Mouse (Mus musculus) embryonic stem cell, embryonic (primary cell): ENCODE results near the gene Il12b.

Experiments used
- CTCF ChIA-PET, 4 experiments: fragments of 300-600 bp in 2 of 4; fragments of 350-600 bp in 2 of 4; sonication (Branson Sonifier 250); formaldehyde crosslinking; loops; one replicate each; lab custom pipeline; 2022; ENCODE audit warnings: inconsistent platforms in 2 of 4; lab: Charles Lee
- POLR2A ChIA-PET, 4 experiments: fragments of 300-600 bp in 2 of 4; fragments of 350-600 bp in 2 of 4; sonication (Branson Sonifier 250); formaldehyde crosslinking; loops; one replicate each; lab custom pipeline; 2022; ENCODE audit warnings: antibody characterized with exemption in 4 of 4, inconsistent platforms in 1 of 4; lab: Charles Lee

The Il12b gene

DNA sequence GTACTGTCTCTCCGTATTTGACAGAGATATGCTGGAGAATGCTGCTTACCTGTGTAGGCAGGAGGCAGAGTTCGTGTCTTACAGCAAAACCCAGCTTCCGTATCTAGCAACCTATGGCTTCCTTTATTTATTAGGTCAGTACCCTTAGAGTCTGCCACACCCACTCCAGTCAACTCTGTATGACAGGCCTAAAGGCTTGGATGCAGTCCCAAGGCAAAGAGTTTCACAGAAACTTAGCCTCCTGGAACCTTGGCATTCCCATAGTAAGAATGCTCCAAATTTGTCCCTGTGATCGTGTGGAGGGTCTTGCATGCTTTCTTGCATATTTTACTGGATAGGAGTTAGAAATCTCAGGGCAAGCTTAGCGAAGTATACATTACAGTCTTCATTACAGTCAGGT, 52.2 kb downstream of the Il12b start:
- ChIA-PET CTCF (interaction anchor here in 2 of 4 experiments (0.5 to 1.7 kb wide), 2 partner anchors 14 to 685 kb away, joined by 4 to 6 read pairs; no protein-coding TSS in a partner anchor), POLR2A (interaction anchor here in 1 of 4 experiments (1.2 kb wide), 1 partner anchor 18 kb away, joined by 3 read pairs; the partner anchor contains the start of gene Ublcp1)

DNA sequence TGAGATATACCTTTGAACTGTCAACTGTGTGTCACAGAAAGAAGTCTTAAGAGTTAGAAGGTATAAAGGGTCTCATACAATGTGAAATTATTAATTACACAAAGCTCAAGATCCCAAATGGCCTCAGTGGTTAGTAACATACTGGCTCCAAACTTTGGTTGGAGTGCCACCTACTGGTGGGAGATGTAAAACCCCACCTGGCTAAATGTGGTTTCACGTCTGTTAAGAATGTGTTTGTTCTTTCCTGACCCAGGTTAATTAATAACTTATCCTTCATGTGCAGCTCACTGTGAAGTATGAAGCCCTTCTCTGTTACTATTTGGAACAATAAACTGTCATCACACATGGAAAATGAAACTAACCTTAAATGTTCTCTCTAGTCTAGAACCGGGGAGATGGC, 53.6 kb downstream of the Il12b start:
- POLR2A ChIA-PET: interaction anchor here in 2 of 4 experiments (1.1 to 1.4 kb wide), 3 partner anchors 12 to 54 kb away, joined by 3 read pairs; partner anchors contain the start of gene Ublcp1 (in 1 of the 2)
- CTCF ChIA-PET: interaction anchor here (0.5 to 1.8 kb wide), 27 partner anchors 9 to 687 kb away, joined by 3 to 8 read pairs (median 3); no protein-coding TSS in a partner anchor

- ChIA-PET POLR2A (interaction anchor here in 2 of 4 experiments (0.7 to 1.6 kb wide), 2 partner anchors 8 to 9 kb away, joined by 3 to 5 read pairs; partner anchors contain the start of gene Ublcp1 (in 2 of the 2)), CTCF (no interaction called here)
Measured at GRCm38 (mm10) chr11:44461493-44461892, 61.6 kb downstream of the Il12b start.
